Mouse (Mus musculus) limb, embryonic 11.5 days (tissue): ENCODE results near the gene Chd1. TPM values are rescaled to one million over a fixed set of nuclear protein-coding genes. Genes with fewer than 3 reads are reported as not detected.

Source experiments
- ATAC-seq: fragments of 200-750 bp; cut with Nextera tagmentation; 2 replicates; pipeline ENCODE4 v1.8.0; 2017; ENCODE audit warnings: low read depth; ENCODE audit not compliant: insufficient number of reproducible peaks, low FRiP score, low TSS enrichment
- DNase-seq: peaks from one replicate; pipeline ENCODE4 v3.0.0-alpha.2; 2015; ENCODE audit warnings: low spot score
- H3K27ac ChIP-seq: fragments of 300-500 bp; sonication (generic); replicated peaks from 2 replicates; pipeline ENCODE4 v1.5.1; 2014; ENCODE audit warnings: low read depth, mild to moderate bottlenecking, low read length
- H3K27me3 ChIP-seq: fragments of 300-500 bp; sonication (generic); 2 replicates; pipeline ENCODE4 v1.6.1; 2014; ENCODE audit warnings: mild to moderate bottlenecking, low read length, mixed read lengths; ENCODE audit not compliant: control insufficient read depth, insufficient read depth
- H3K36me3 ChIP-seq: fragments of 300-500 bp; sonication (generic); 2 replicates; pipeline ENCODE4 v1.6.1; 2014; ENCODE audit warnings: mild to moderate bottlenecking, low read length, moderate library complexity, mixed read lengths; ENCODE audit not compliant: control insufficient read depth, insufficient read depth
- H3K4me1 ChIP-seq: fragments of 300-500 bp; sonication (generic); 2 replicates; pipeline ENCODE4 v1.6.1; 2014; ENCODE audit warnings: low read length, mixed read lengths; ENCODE audit not compliant: control insufficient read depth, insufficient read depth
- H3K4me2 ChIP-seq: fragments of 300-500 bp; sonication (generic); 2 replicates; pipeline ENCODE4 v1.6.1; 2014; ENCODE audit warnings: low read depth, mild to moderate bottlenecking, moderate library complexity; ENCODE audit not compliant: severe bottlenecking
- H3K4me3 ChIP-seq: fragments of 300-500 bp; sonication (generic); 2 replicates; pipeline ENCODE4 v1.5.1; 2014; ENCODE audit warnings: low read depth, low read length
- H3K9ac ChIP-seq: fragments of 300-500 bp; sonication (generic); 2 replicates; pipeline ENCODE4 v1.6.1; 2014; ENCODE audit warnings: mild to moderate bottlenecking, low read length
- H3K9me3 ChIP-seq: fragments of 300-500 bp; sonication (generic); 2 replicates; pipeline ENCODE4 v1.6.1; 2016; ENCODE audit warnings: low read length; ENCODE audit not compliant: control insufficient read depth
- WGBS: fragments of 180-500 bp; shearing (Covaris S2); extraction: QIAGEN DNeasy Blood & Tissue Kit; methylation state at CpG from one replicate; pipeline ENCODE4 v1.1.7; 2014; 5-methylcytosine and 5-hydroxymethylcytosine counted together
- polyA plus RNA-seq: library from polyadenylated mRNA; unstranded; fragments of >200 nt; fragmentation: Nextera tagmentation; extraction: Ambion mirVana; gene quantifications from 2 replicates; pipeline ENCODE4 v1.2.1, GENCODE M21; 2014

The Chd1 gene
- polyA plus RNA-seq, 1 experiment from 2014 or later = 49.0 TPM

GRCm38 (mm10) chr17:15820146-15820545 lies 115.4 kb downstream of the Chd1 start:
- Histone ChIP-seq H3K36me3 (no peaks in the 10 kb centered on the region), H3K4me1 (peaks cover 17% of the 10 kb centered on the region; the same call in 1 of the 2 replicates), H3K4me3 (no peak overlapping the region), H3K27me3 (no peaks in the 10 kb centered on the region), H3K9ac (no peak overlapping the region), H3K4me2 (no peak overlapping the region), H3K27ac (no peak overlapping the region), H3K9me3 (no peaks in the 10 kb centered on the region)
- WGBS = 18% methylated on average over 6 of the region's 6 CpGs
- ATAC-seq (no peak), DNase-seq (no peak)

- Histone ChIP-seq H3K9me3 (no peaks in the 10 kb centered on the region), H3K36me3 (no peaks in the 10 kb centered on the region), H3K4me1 (peaks cover 17% of the 10 kb centered on the region; the same call in 1 of the 2 replicates), H3K27ac (no peak overlapping the region), H3K27me3 (no peaks in the 10 kb centered on the region), H3K4me3 (no peak overlapping the region), H3K9ac (no peak overlapping the region), H3K4me2 (no peak overlapping the region)
- DNase-seq (no peak), ATAC-seq (0 out of 2 replicates have a peak, but pooled peaks have one; percentile 10)
- WGBS = 53% methylated on average over 10 of the region's 10 CpGs
Observed at GRCm38 (mm10) chr17:15820761-15821160, 116.0 kb downstream of the Chd1 start.

GRCm38 (mm10) chr17:15821706-15822105 lies 116.9 kb downstream of the Chd1 start:
- ATAC-seq = no peak
- Histone ChIP-seq H3K36me3 (no peaks in the 10 kb centered on the region), H3K27ac (no peak overlapping the region), H3K27me3 (no peaks in the 10 kb centered on the region), H3K4me3 (no peak overlapping the region), H3K9me3 (no peaks in the 10 kb centered on the region), H3K9ac (no peak overlapping the region), H3K4me1 (peaks cover 17% of the 10 kb centered on the region; the same call in 1 of the 2 replicates), H3K4me2 (no peak overlapping the region)
- no peak for DNase-seq
- 94% methylated on average over 4 of the region's 4 CpGs for WGBS

Other genes with a start within 250 kb of the Chd1 start
- 271 and 286 TPM in 2 replicates for gene Psmb1, start 205.2 kb upstream of the Chd1 start, polyA plus RNA-seq
- 70.3 and 71.6 TPM in 2 replicates for gene Tbp, start 205.1 kb upstream of the Chd1 start, polyA plus RNA-seq
- gene Pdcd2, start 177.7 kb upstream of the Chd1 start, polyA plus RNA-seq = 48.8 and 53.8 TPM in 2 replicates
- gene Prdm9, start 140.6 kb upstream of the Chd1 start, polyA plus RNA-seq = 0.65 and 1.4 TPM in 2 replicates
- gene Rgmb, start 126.1 kb downstream of the Chd1 start, polyA plus RNA-seq = 19.4 and 21.8 TPM in 2 replicates